Mouse (Mus musculus): ENCODE measurements around the gene Gm37240. TPM values are rescaled to one million over a fixed set of nuclear protein-coding genes. Genes with fewer than 3 reads are reported as not detected.

The Gm37240 gene
- polyA plus RNA-seq, 1 experiment from 2014 or later = 2.8 TPM

DNA sequence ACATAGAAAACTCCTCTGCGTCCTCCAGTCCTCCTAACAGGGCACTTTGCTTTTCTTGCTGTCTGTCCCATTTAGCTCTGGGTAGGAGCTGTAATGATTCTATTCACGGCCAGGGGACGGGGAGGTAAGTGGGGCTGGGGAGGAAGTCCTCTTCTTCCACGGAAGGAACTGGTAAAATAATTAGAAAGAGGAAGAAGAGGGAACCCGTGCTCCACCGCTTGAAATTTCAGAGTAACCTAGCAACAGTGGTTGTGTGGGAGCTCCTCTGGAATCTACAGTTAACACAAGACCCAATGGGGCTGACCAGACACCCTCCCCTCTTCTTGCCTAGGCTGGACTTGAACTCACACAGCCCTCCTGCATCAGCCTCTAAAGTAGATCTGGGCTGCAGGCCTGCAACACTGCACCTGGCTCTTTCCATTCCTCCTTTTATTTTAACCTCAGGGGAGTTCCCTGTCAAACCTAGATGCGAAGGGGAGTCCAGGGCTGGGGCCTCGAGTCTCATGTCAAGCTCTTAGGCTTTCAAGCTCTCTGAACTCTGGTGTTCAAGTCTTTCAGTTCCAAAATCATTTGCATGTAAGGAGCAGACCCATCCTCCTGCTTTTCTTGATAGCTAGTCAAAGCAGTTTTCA is 1201.5 kb downstream of the Gm37240 start:
- Histone ChIP-seq H3K4me3 (no peak overlapping the region), H3K4me1 (peaks cover 14% of the 10 kb centered on the region), H3K9me3 (no peaks in the 10 kb centered on the region), H3K27ac (replicated peaks) (no peak overlapping the region), H3K36me3 (replicated peaks) (no peaks in the 10 kb centered on the region), H3K27me3 (replicated peaks; ENCODE audit: low read depth, poor library complexity, severe bottlenecking) (no peaks in the 10 kb centered on the region)
- DNase-seq (ENCODE audit: low spot score) = no peak
- WGBS = 80% methylated on average over 8 of the region's 8 CpGs

DNA sequence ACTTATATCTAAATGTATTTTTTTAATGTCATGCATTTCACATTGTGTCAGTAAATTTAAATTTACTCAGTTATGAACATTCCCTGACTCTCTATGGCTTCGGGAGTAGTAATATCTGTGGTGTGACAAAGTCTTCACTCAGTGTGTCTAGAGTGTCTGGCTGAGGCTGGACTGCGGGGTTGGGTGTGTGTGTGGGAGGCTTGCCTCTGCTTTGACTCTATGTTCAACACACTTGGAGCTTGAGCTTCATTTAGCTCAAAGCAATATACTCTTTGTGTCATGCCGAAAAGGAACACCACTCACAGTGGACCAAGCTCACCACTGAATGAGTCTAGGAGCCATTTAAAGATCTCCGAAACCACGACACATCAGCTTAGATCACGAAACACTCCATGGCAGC is 1203.5 kb downstream of the Gm37240 start:
- no peak for DNase-seq (ENCODE audit: low spot score)
- peaks cover 10% of the 10 kb centered on the region for H3K4me1 ChIP-seq
- H3K27ac ChIP-seq (replicated peaks) = no peak overlapping the region
- no peaks in the 10 kb centered on the region for H3K9me3 ChIP-seq
- no peak overlapping the region for H3K4me3 ChIP-seq
- 92% methylated on average over 6 of the region's 6 CpGs for WGBS
- no peaks in the 10 kb centered on the region for H3K36me3 ChIP-seq (replicated peaks)
- no peaks in the 10 kb centered on the region for H3K27me3 ChIP-seq (replicated peaks; ENCODE audit: low read depth, poor library complexity, severe bottlenecking)

DNA sequence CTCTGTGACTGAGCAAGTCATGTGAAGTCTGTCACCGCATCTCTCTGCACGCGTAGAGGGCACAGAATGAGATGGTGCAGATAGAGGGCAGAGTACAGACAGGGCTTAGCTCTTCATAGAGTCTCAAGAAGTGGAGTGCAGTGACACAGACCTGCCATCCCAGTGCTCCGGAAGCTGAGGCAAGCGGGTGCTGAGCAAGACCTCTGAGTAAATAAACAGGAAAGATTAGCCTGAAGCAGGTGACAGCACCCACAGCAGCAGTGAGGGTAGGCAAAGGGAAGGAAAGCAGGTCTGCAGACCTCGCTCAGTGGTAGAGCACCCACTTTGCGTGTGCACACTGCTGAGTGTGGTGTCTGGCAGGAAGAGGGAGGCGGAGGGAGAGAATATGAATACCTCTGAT is 1205.6 kb downstream of the Gm37240 start:
- Histone ChIP-seq H3K27ac (replicated peaks) (no peak overlapping the region), H3K4me1 (peaks cover 2% of the 10 kb centered on the region; the same call in 1 of the 2 replicates), H3K9me3 (no peaks in the 10 kb centered on the region), H3K36me3 (replicated peaks) (no peaks in the 10 kb centered on the region), H3K4me3 (no peak overlapping the region), H3K27me3 (replicated peaks; ENCODE audit: low read depth, poor library complexity, severe bottlenecking) (no peaks in the 10 kb centered on the region)
- DNase-seq (ENCODE audit: low spot score) = no peak
- WGBS = 85% methylated on average over 8 of the region's 8 CpGs

- 91% methylated on average over 7 of the region's 7 CpGs for WGBS
- no peaks in the 10 kb centered on the region for H3K27me3 ChIP-seq (replicated peaks; ENCODE audit: low read depth, poor library complexity, severe bottlenecking)
Measured at GRCm38 (mm10) chr3:84680062-84680461, 1207.3 kb downstream of the Gm37240 start.

GRCm38 (mm10) chr3:84679542-84679941 is 1207.8 kb downstream of the Gm37240 start:
- H3K36me3 ChIP-seq (replicated peaks) = no peaks in the 10 kb centered on the region
- WGBS = 91% methylated on average over 8 of the region's 8 CpGs
- H3K9me3 ChIP-seq = no peaks in the 10 kb centered on the region
- no peaks in the 10 kb centered on the region for H3K27me3 ChIP-seq (replicated peaks; ENCODE audit: low read depth, poor library complexity, severe bottlenecking)
- H3K4me1 ChIP-seq = 0 out of 2 replicates have a peak, but pooled peaks cover 2% of the 10 kb centered on the region
- no peak overlapping the region for H3K4me3 ChIP-seq
- H3K27ac ChIP-seq (replicated peaks) = no peak overlapping the region
- DNase-seq (ENCODE audit: low spot score) = no peak

More at GRCm38 (mm10) chr3:84680062-84680461, 1207.3 kb downstream of the Gm37240 start:
- Histone ChIP-seq H3K4me3 (no peak overlapping the region), H3K36me3 (replicated peaks) (no peaks in the 10 kb centered on the region), H3K27ac (replicated peaks) (no peak overlapping the region), H3K9me3 (no peaks in the 10 kb centered on the region), H3K4me1 (0 out of 2 replicates have a peak, but pooled peaks cover 2% of the 10 kb centered on the region)
- no peak for DNase-seq (ENCODE audit: low spot score)

DNA sequence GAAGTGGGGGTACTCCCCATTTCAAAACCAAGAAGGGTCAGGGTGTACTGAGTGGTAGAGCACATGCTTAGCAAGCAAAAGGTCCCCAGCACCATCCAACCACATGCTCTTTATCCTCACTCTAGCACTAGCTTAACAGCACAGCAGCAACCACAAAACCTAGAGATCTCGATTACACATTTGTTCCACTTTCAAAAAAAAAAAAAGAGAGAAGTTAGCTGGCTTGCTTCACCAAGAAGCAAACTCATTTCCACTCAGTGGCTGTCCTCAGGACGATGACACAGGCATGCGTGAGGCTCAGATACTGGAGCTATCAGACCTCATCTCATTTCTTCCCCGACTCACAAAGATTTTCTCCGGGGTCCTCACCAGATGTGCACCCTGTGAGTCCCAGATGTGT is 1208.4 kb downstream of the Gm37240 start:
- no peaks in the 10 kb centered on the region for H3K9me3 ChIP-seq
- no peak for DNase-seq (ENCODE audit: low spot score)
- H3K27ac ChIP-seq (replicated peaks) = no peak overlapping the region
- 86% methylated on average over 5 of the region's 5 CpGs for WGBS
- no peaks in the 10 kb centered on the region for H3K27me3 ChIP-seq (replicated peaks; ENCODE audit: low read depth, poor library complexity, severe bottlenecking)
- H3K4me1 ChIP-seq = 0 out of 2 replicates have a peak, but pooled peaks cover 2% of the 10 kb centered on the region
- no peak overlapping the region for H3K4me3 ChIP-seq
- H3K36me3 ChIP-seq (replicated peaks) = no peaks in the 10 kb centered on the region

- no peak for DNase-seq (ENCODE audit: low spot score)
- WGBS = 58% methylated on average over 5 of the region's 5 CpGs
- H3K4me3 ChIP-seq = no peak overlapping the region
- no peaks in the 10 kb centered on the region for H3K27me3 ChIP-seq (replicated peaks; ENCODE audit: low read depth, poor library complexity, severe bottlenecking)
- no peaks in the 10 kb centered on the region for H3K4me1 ChIP-seq
- H3K36me3 ChIP-seq (replicated peaks) = no peaks in the 10 kb centered on the region
- no peak overlapping the region for H3K27ac ChIP-seq (replicated peaks)
- H3K9me3 ChIP-seq = no peaks in the 10 kb centered on the region
Measured at GRCm38 (mm10) chr3:84675710-84676109, 1211.6 kb downstream of the Gm37240 start.

- H3K36me3 ChIP-seq (replicated peaks) = no peaks in the 10 kb centered on the region
- no peaks in the 10 kb centered on the region for H3K4me1 ChIP-seq
- no peak for DNase-seq (ENCODE audit: low spot score)
- no peak overlapping the region for H3K4me3 ChIP-seq
- H3K27ac ChIP-seq (replicated peaks) = no peak overlapping the region
- no peaks in the 10 kb centered on the region for H3K9me3 ChIP-seq
- H3K27me3 ChIP-seq (replicated peaks; ENCODE audit: low read depth, poor library complexity, severe bottlenecking) = peaks cover 1% of the 10 kb centered on the region
- WGBS = 95% methylated on average over 6 of the region's 6 CpGs
Measured at GRCm38 (mm10) chr3:84673552-84673951, 1213.8 kb downstream of the Gm37240 start.

DNA sequence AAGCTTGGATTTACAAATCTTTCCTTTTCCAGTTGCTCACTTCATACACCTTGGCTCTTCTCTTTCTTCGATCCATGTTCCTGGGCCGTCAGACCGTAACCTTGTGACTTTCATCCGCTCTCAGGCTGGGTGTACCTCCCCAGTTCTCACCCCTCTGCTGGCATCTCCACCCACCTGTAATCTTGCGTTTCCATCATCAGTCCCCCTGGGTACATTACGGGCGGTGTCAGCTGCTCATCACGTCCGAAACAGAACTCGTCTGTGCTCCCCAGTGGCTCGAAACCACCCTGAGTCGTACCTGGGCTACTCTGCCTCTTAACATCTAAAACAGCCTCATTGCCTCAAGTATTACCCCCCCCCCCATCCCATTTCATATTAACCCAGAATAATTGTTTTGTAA is 1215.2 kb downstream of the Gm37240 start:
- Histone ChIP-seq H3K4me1 (no peaks in the 10 kb centered on the region), H3K27me3 (replicated peaks; ENCODE audit: low read depth, poor library complexity, severe bottlenecking) (peaks cover 15% of the 10 kb centered on the region), H3K4me3 (no peak overlapping the region), H3K27ac (replicated peaks) (no peak overlapping the region), H3K36me3 (replicated peaks) (no peaks in the 10 kb centered on the region), H3K9me3 (no peaks in the 10 kb centered on the region)
- no peak for DNase-seq (ENCODE audit: low spot score)
- 90% methylated on average over 12 of the region's 12 CpGs for WGBS

DNA sequence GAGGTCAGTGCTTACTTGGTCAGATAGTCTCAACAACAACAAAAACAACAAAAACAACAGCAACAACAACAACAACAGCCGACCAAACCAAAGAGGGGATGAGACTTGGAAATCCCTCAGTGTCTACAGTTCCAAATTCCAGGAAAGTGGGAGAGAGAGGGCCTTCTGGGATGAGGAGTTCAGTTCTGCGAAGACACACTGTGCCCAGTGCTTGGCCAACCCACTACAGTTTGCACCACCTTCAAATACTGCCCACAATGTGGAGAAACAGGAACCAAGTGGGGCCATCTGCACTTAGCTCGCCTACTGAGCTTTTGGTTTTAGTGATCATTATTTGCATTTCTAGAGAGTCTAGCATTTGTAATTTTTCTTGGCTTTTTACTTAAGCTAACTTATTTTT is 1218.4 kb downstream of the Gm37240 start:
- no peak for DNase-seq (ENCODE audit: low spot score)
- no peaks in the 10 kb centered on the region for H3K36me3 ChIP-seq (replicated peaks)
- H3K4me1 ChIP-seq = peaks cover 20% of the 10 kb centered on the region
- H3K4me3 ChIP-seq = no peak overlapping the region
- no peaks in the 10 kb centered on the region for H3K9me3 ChIP-seq
- H3K27ac ChIP-seq (replicated peaks) = no peak overlapping the region
- H3K27me3 ChIP-seq (replicated peaks; ENCODE audit: low read depth, poor library complexity, severe bottlenecking) = peaks cover 46% of the 10 kb centered on the region
- WGBS = 81% methylated on average over 3 of the region's 3 CpGs

DNA sequence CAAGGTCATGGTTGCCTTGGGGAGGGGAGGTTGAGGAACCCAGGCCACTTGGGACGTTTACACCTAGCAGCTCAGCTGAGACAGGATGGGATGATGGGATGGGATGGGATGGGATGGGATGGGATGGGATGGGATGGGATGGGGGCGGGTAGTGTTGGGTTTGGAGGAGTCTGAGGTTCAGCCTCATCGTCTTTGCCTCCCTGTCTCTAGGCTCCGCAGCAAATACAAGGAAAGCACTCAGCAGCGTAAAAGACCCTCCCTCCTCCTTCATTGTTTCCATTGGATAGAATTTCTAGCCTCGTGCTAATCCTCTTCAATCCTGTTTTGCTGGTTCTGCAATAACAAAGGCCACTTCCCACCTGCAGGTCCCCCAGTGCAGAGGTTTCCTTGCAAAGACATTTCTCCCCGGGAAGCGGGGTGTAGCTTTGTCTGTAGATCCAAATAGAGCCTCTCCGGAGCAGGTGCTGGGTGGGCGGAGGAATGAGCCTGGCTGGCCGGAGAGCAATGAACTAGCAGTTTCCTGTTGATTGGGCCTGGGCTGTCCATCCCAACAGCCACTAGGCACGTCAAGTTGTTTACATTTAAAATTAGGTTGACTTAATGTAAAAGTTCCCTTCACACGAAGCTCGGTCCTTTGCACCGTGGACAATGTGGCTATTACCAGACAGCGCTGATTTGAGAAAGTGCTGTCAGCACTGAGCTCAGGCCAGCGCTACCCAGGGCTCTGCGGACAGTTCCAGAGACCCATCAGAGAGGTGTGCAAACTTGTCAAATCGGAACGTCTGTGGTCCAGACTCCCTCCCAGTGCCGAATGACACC is 1221.9 kb downstream of the Gm37240 start:
- Histone ChIP-seq H3K4me1 (peaks cover 33% of the 10 kb centered on the region), H3K36me3 (replicated peaks) (no peaks in the 10 kb centered on the region), H3K9me3 (no peaks in the 10 kb centered on the region), H3K4me3 (peak overlapping the region; percentile 51), H3K27ac (replicated peaks) (peak overlapping the region; percentile 51; the same call in 1 of the 2 replicates), H3K27me3 (replicated peaks; ENCODE audit: low read depth, poor library complexity, severe bottlenecking) (peaks cover 52% of the 10 kb centered on the region)
- DNase-seq (ENCODE audit: low spot score) = peak; percentile 53
- WGBS = 3% methylated on average over 21 of the region's 21 CpGs

DNA sequence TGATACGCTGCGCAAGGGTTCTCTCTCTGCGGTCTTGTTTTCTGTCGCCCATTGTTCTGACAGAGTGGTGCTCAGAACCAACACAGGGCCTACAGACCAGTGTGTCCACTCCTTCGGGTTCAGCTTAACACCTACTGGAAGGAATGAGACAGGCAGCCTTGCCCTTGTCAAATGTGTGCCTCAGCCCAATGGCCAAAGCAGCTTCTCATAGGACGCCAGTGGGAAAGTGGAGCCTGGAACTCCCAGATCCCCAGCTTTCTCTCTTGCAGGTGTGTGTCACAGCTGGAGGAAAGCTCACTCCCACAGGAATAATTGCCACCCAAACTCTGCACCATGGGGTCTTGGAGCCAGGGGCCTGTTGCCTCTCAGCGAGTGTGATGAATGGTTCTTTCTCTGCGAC is 1222.6 kb downstream of the Gm37240 start:
- no peak for DNase-seq (ENCODE audit: low spot score)
- 59% methylated on average over 8 of the region's 8 CpGs for WGBS
- H3K4me3 ChIP-seq = no peak overlapping the region

GRCm38 (mm10) chr3:84663858-84664257 is 1223.5 kb downstream of the Gm37240 start:
- peaks cover 33% of the 10 kb centered on the region for H3K4me1 ChIP-seq
- H3K27me3 ChIP-seq (replicated peaks; ENCODE audit: low read depth, poor library complexity, severe bottlenecking) = peaks cover 52% of the 10 kb centered on the region
- H3K9me3 ChIP-seq = 0 out of 2 replicates have a peak, but pooled peaks cover 1% of the 10 kb centered on the region
- H3K36me3 ChIP-seq (replicated peaks) = no peaks in the 10 kb centered on the region
- no peak overlapping the region for H3K4me3 ChIP-seq
- DNase-seq (ENCODE audit: low spot score) = no peak
- no peak overlapping the region for H3K27ac ChIP-seq (replicated peaks)
- WGBS = 87% methylated on average over 4 of the region's 4 CpGs

More for the DNA sequence above, 1222.6 kb downstream of the Gm37240 start:
- H3K36me3 ChIP-seq (replicated peaks) = no peaks in the 10 kb centered on the region
- peaks cover 52% of the 10 kb centered on the region for H3K27me3 ChIP-seq (replicated peaks; ENCODE audit: low read depth, poor library complexity, severe bottlenecking)
- H3K9me3 ChIP-seq = no peaks in the 10 kb centered on the region
- H3K4me1 ChIP-seq = peaks cover 33% of the 10 kb centered on the region
- no peak overlapping the region for H3K27ac ChIP-seq (replicated peaks)
